Mouse (Mus musculus): ENCODE measurements around the gene Scn9a. TPM values are rescaled to one million over a fixed set of nuclear protein-coding genes. Genes with fewer than 3 reads are reported as not detected.
A peak's percentile ranks its signal among the peaks of the same experiment; 100 is the strongest.

Gene Scn9a
- total RNA-seq (2022): 1 to 10 TPM; 3.7 to 4.0 (median 3.9) TPM

DNA sequence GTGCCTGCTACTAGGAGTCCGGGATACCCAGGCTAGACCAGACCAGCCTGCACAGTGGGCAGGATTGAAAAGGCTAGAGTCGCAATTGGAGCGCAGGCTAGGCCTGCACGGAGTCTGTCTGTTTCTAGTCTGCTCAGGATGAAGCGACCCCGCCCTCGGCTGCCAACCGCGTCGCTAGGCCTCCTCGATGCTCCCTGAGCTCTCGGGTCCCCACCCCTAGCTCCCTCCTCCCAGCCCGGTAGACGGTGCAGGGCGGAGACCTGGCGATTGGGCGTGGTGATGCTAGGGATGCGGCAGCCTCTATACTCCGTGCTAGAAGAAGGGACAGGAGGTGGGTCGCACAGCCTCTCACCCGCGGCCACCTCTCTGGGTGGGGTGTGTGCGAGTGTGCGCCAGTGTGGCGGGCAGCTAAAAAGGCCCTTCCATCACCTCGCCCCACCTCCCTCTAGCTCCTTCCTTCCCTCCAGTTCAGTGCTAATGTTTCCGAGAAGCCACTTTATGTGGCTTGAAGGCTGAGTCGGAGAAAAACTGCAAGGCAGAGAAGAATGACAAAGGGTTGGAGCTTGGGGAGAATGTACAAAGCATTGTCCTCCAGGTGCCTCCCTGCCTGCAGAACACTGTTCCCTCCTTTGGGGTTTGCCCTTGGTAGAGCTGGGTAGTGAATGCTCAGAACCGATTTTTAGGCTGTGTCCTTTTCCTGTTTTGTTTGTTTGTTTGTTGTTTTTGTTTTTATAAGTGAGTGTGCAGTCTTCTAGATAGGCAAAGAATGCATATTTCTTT is at the start of gene Scn9a:
Gene Scn9a, minus strand, starts transcription at position 383 of the 780 bp plus-strand sequence.
- DNase-seq (ENCODE audit: low spot score in 2 of 2): peak; percentile 10 to 12

DNA sequence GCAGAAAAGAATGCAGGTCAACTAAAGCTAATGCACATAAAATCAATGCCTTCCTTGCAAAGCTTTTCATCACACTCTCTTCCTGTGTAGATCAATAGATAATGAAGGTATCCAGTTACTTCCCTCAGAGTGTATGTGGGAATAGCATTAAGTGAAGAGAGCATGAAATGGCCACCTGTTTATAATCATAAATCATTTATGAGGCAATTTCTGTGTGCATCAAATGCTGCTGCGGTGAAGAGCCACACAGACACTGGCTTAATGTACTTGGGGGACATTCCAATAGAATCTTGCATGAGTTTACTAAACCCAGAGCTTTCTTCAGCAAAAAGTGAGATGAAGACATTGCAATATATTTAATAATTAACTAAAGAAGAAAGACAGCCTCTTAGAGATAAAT is 27.2 kb upstream of the Scn9a start:
- DNase-seq (ENCODE audit: low spot score in 2 of 2): no peak

DNA sequence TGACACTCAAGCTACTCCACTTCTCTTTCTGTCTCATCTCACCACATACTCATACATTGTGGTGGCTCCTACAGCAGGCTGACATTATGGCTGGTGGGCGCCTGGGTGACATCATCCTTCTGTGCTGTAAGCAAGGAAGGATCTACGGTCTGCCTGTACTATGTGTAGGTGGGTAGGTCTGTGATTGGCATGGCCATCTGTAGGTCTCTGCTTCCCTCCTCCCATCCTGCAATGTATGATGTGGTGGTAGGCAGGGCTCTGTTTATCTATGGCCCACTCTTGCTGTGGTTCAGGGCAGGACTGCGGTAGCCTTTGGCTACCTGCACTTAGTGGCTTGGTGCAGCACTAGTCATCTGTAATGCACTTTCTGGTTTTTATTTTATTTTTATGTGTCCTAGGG is 21.7 kb upstream of the Scn9a start:
- no peak for DNase-seq (ENCODE audit: low spot score in 2 of 2)

DNA sequence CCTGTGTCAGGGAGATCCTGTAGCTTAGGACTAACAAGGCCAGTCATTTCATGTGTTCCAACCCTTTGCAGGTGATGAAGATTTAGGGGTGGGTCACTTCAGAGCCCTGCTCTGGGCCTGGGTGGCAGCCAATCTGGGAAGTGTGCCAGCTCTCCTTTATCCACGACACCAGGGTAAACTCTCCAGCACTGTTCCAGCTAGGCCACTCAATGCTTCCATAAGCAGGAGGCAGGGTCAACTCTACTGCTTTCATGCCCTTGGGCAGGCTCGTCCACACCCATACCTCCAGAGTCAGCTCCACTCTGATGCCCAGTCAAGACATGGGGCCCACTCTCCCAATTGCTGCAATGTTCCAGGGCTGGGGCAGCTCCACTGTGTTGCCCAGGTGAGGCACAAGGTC is 20.7 kb upstream of the Scn9a start:
- no peak for DNase-seq (ENCODE audit: low spot score in 2 of 2)

DNA sequence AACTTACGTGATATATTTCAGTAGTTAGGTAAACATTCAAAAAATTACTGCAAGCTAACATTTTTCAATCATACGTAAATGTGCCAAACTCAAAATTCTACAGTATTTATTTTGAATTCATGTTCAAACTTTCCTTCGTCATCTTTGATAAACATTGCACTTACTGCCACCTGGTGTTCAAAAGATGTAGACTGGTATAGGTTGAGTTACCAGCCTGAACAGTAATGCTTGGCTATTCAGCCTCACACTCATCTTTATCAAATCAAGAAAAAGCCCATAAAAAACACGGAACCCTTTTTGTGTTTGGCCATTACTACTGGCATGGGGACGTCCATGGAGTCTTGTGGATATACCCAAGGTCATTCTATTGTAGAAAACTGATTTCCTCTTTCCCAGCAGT is 9.6 kb upstream of the Scn9a start:
- no peak for DNase-seq (ENCODE audit: low spot score in 2 of 2)

DNA sequence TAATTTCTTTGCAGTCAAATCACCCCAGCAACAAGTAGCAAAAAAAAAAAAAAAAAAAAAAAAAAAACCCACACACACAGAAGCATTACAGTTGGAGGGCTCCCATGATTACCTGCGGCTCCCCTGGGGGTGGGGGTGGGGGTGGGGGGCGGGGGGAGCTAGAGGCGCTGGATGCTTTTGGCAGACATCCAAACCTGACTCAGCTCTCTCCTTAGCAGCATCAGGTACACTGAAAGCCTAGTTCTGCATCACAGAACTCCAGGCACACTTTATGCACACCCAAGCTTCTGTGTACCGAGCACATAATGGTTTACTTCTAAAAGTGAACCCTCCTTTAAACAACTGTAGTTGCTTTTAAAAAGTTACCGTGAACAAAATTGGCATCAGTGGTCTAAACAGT is 2.0 kb downstream of the Scn9a start:
- no peak for DNase-seq (ENCODE audit: low spot score in 2 of 2)

DNA sequence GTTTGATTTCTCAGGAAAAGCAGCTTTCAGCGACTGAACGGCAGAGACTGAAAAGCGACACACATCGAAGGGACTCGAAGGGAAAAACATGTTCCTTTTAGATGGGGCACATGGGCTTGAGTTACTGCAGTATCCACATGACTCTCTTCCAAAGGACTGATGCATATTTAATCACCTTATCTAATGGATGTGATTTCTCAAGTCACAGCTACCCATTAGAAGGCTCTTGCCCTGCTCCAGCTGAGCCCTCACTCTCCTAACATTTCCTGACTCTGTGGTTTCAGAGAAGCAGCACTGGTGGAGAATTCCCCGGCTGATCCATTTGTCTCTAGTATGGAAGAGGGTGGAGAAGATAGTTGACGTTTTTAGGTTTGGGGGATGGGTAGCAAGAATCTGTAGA is 23.7 kb downstream of the Scn9a start:
- no peak for DNase-seq (ENCODE audit: low spot score in 2 of 2)

DNA sequence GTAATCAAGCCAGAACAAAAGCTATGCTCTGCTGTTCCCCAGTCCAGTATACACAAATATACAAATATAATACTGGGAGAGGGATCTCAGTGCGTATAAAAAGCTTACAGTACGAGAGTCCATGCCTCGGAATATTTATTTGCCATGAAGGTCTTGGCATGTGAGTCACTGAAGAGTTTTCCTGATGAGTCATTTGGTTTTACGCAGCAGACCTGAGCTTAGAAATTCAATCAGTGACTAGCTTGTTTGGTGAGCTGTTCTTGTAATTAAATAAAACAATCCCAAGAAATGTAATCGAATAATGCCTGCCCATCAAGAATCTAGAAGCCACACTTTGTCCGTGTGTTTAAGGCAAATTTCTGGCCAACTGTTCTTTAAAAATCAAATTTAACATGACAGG is 37.4 kb downstream of the Scn9a start:
- no peak for DNase-seq (ENCODE audit: low spot score in 2 of 2)

DNA sequence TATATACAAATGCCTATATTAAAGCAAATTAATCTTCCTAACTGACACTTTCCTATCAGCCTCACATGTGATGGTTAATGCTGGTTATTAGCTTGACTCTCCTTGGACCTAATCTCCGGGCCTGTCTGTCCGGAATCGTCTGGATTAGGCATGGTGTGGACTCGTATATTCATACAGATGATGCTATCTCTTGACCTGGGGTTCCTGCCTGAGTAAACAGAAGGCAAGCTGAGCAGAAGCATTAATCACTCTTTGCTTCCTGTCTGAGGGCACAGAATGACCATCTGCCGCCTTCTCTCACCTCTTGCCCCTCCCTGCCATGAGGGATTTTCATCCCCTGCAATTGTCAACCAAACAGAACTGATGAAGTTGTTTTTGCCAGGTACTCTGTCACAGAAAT is 38.6 kb downstream of the Scn9a start:
- no peak for DNase-seq (ENCODE audit: low spot score in 2 of 2)

DNA sequence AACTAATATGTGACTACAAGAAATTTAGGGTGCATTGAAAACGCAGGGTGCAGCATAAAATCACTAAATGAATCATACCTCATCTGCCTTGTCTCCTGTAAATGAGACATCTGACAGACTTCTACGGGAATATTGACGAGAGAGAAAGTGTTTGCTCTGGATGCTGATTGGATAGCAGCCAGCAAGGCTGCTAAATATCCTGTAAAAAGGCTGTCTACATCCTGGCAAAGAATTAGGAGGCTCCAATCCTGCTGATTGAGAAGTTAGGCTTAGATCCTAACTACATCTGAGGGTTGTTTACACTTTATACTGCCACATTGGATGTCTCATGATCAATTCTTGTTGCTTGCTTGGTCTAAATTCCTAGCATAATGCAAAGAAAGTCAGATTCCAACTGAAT is 44.6 kb downstream of the Scn9a start:
- DNase-seq (ENCODE audit: low spot score in 2 of 2): no peak

DNA sequence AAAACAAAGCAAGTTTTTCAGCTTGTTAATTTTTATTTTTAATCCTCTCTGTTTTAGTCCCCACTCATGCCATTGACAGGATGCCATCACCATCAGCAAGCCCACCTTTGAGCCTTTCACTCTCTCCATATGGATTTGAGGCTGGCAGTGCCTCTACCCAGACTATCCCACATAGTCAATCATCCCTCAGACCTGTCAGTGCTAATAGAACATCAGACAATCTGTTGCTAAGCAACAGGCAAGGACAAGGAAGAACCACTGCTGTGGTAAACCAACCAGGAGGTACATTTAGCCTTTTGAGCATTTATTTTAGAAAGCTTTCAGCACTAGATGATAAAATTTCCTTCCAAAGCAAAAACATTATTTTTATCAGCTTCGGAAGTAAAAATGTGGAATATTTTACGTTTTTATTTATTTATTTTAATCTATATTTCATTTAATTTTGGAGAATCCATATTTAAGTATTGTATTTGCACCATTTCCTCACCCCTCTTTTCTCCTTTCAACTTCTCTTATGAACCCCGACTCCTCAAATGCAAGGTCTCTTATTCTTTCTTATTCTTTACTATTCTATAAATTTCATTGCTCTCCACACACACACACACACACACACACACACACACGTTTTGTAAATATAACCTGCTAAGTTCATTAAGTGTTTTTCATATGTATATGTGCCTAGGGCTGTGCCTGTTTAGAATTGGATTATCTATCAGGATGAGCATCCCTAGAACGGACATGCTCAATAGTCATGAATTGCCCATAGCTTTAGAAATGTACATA is 54.5 kb downstream of the Scn9a start:
- no peak for DNase-seq (ENCODE audit: low spot score in 2 of 2)

DNA sequence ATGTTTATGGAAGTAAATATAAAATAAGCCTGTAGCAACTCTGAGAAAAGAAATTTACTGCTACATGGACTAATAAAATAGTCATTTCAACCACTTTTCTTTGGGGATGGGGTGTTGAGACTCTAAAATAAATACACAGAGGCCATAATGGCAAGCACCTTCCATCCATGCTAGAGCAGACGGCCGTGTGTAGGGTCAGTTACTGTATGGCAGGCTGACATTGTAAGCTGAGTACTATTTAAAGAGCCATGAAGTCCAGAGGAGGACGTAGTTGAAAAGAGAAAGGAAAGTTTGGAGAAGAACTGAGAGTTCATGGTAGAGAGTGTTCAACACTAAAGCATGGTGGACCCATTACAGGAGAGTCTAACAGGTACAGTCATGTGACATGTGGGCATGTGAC is 86.5 kb downstream of the Scn9a start:
- no peak for DNase-seq (ENCODE audit: low spot score in 2 of 2)

DNA sequence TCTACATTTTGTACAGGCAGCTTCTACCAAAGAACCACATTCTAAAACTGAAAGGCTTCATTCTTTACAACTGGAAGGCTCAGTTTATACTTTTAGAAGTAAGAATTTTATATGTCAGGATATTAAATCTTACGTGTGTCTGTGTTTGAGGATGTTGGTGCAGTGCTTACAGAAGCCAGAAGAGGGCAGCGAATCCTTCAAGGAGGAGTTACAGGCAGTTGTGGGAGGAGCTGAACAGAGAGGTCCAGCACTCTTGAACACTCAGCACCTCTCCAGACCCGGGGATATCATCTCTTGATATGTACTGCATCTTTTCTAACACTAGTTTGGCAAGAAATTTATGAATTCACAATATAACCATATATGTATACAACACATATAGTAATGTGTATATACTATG is 114.8 kb downstream of the Scn9a start:
- DNase-seq (ENCODE audit: low spot score in 2 of 2): no peak

DNA sequence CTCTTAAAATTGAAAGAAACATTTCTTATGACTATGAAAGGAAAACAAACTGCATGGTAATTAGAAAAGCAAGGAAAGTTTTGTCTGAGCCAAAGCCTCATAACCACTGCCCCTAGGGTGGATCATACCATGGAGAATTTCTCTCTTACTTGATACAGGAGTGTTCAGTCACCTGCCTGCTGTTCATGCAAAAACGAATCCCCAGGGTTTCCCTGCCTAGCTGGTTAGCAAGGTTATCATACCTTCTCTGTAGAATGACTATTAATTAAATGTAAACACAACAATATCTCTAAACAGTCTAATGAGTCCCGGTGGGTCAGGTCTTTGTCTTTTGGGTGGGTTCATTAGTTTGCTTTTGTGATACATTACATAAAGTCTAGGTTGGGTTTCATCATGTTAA is 123.3 kb downstream of the Scn9a start:
- DNase-seq (ENCODE audit: low spot score in 2 of 2): no peak

DNA sequence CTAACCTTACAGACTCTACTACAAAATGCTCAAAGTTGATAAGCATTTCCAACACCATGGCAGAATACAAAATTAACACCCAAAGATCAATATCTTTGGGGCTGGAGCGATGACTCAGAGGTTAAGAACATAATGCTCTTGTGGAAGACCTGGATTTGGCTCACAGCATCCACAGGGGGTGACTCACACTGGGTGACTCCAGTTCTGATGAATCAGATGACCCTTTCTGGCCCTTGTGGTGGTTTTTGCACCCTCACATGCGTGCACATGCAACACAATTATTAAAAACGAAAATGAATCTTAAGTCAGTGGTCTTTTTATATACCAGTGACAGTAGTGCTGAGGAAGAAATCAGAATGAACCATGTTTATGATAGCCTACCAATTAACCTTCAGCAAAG is 126.7 kb downstream of the Scn9a start:
- no peak for DNase-seq (ENCODE audit: low spot score in 2 of 2)

DNA sequence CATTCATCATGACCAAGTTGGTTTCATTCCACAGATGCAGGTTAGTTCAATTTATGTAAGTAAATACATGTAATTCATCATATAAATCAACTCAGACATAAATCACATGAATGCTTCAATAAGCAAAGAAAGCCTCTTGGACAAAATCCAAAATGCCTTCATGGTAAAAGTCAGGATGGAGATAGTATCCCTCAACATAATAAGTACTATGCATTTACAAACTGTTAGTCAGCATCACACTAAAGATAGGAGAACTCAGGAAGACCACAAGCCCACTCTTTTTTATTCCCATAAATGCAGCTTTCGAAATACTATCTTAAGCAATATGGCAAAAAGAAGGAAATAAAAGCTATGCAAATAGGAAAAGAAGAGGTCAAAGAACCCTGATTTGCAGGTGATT is 127.1 kb downstream of the Scn9a start:
- DNase-seq (ENCODE audit: low spot score in 2 of 2): no peak

DNA sequence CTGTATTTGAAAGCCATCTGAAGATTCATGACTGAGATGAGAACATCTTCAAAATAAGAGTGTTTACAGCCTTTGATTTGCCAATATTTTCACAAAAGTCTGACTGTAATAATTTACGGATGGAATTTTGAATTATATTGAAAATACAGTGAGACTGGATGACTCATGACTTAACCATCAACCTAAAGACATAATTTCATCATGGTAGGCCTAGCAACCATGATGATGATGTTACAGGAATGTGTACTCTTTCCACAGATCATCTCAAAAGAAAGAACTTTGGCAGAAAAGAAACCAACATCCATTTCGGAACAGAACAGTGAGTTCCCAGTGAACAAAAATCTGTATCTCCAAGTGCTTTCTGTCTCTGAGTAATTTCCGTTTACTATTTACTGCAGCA is 132.6 kb downstream of the Scn9a start:
- no peak for DNase-seq (ENCODE audit: low spot score in 2 of 2)

DNA sequence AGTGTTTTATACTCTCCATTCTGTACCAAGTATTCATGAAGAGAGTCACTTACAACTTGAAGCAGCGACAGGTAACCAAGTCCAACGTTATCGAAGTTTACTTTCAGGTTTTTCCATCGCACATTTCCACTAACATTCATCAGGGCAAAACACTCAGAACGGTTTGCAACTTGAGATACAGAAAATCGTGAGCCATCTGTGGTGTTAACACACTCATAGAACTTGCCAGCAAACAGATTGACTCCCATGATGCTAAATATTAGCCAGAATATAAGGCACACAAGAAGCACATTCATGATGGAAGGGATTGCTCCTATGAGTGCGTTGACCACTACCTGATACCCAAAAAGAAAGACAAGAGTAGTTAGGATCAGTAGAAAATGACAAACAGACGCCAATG is 140.2 kb downstream of the Scn9a start:
- no peak for DNase-seq (ENCODE audit: low spot score in 2 of 2)

DNA sequence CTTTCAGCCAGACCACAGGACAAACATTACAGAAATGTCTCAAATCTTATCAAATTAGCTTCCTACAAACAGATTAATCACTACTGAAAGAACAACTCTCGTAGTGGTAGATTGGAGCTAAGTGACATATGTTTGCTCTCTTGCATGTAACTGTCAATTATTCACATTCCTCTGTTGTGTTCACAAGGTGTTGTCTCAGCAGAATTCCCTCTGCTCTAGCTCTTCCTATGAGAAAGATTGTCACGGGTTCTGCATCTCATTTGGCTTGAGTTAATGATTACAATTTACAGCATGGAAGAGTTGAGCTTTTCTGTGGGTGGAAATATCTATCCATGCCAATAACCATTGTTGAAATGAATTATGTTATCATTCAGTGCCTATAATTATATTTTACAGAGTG is 156.4 kb downstream of the Scn9a start:
- DNase-seq (ENCODE audit: low spot score in 2 of 2): no peak

DNA sequence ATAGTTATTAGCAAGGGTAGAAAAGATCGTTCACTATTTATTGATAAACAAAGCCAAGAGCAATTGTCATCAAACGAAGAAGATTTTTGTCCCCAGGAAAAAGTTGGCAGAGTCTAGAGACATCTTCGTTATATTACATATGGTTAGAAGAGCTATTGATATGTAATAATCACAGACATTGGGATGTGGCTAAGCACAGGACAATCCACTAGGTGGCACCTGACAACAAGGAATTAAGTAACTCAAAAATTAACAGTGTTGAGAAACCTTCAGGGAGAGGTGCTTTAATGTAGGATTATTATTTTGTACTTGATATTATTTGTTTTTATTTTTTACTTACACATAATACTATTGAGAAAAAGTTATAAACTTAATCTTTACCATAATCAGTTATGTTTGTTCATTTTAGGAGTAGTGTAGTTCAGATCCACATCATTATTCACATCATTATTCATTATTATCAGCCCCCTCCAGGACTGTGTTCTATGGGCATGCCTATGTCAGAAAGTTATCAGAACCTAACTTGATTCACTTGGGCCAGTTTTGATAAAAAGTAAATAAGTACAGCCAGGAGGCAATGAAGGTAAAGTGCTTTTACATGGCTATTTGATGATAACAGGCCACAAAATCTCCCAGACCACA is 161.5 kb downstream of the Scn9a start:
- DNase-seq (ENCODE audit: low spot score in 2 of 2): no peak

DNA sequence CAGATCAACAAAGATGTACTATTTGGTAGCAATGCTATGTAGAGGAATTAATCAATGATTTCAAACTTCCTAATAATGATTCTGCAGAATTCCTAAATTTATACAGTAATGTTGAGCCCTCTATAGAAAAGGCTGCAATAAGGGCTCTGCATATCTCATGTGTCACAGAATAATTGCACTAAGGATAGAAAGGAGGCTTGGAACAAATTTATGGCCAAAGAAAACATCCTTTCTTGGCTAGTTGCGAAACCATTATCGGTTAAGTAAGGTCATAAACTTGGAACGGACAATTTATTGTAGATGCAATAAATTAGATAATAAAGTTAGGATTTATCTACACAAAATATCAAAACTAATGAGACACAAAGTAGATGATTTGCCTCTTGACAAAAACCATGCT is 169.3 kb downstream of the Scn9a start:
- no peak for DNase-seq (ENCODE audit: low spot score in 2 of 2)

DNA sequence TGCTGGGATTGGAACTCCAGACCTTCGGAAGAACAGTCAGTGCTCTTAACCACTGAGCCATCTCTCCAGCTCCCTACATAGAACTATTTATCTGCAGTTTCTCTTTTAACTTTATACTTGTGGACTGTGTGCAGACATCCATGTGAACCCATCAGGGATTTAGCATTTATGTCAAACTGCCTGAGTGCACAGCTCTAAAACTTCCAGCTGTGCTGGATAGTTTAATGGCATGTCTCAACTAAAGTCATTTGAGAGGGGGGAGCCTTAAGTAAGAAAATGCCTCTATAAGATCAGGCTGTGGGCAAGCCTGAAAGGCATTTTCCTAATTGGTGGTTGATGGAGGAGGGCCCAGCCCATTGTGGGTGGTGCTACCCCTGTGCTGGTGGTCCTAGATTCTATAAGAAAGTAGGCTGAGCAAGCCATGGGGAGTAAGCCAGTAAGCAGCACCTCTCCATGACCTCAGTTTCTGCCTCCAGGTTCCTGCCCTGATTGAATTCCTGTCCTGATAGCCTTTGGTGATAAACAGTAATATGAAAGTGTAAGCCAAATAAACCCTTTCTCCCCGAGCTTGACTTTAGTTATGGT is 169.8 kb downstream of the Scn9a start:
- no peak for DNase-seq (ENCODE audit: low spot score in 2 of 2)

All from left cerebral cortex, adult 8-10 months (tissue).